ENCODE assay signal across 23 mouse cellular contexts in the genomic region with DNA sequence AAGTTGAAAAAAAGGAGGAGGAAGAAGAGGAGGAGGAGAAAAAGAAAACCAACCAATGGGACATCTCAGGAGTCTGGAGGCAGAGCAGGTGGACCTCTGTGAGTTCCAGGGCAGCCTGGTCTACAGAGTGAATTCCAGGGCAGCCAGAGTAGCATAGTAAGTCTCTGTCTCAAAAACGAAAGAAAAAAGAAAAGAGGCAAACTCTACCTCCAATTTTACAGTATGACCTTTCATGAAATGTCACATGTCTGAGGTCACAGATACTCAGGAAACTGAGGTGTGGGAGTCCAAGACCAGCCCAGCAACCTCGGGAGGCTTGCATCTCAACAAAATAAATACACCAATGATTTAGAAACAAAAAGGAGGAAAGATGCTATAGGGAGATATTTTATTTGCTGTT. TPM values are rescaled to one million over a fixed set of nuclear protein-coding genes. Genes with fewer than 3 reads are reported as not detected.
DNase-seq lines count a peak whose midpoint lies in the region; ATAC-seq lines count a peak whose summit lies in the region.
"Had no signal": no experiment of that assay in that cellular context is flagged by ENCODE, and none has a peak within 500 bp of the region (broad histone marks: within the 10 kb centered on the region; RNA-seq: fewer than 3 reads in every experiment).

No protein-coding gene starts in this region.

- peak; percentile 85 for ATAC-seq in CD4-positive, CD25-positive, alpha-beta regulatory T cell, adult 4 months
- ATAC-seq in forebrain, embryonic 16.5 days = no peak
- no peak for ATAC-seq in forebrain, embryonic 14.5 days
- ATAC-seq in erythroblast, adult 5-6 weeks (replicated peaks; ENCODE audit: low FRiP score, poor library complexity, severe bottlenecking) = no peak
- ATAC-seq: forebrain, embryonic 13.5 days; forebrain, postnatal 0 days had no signal

- H3K27me3 ChIP-seq in limb, embryonic 10.5 days (ENCODE audit: low read depth, poor library complexity, severe bottlenecking) = no peaks in the 10 kb centered on the region
- no peaks in the 10 kb centered on the region for H3K27me3 ChIP-seq in forebrain, embryonic 16.5 days (replicated peaks; ENCODE audit: control insufficient read depth, insufficient read depth, low read length)
- H3K27me3 ChIP-seq in forebrain, embryonic 14.5 days (replicated peaks; ENCODE audit: control insufficient read depth, insufficient read depth, low read length) = no peaks in the 10 kb centered on the region
- H3K27me3 ChIP-seq: embryonic facial prominence, embryonic 12.5 days; forebrain, embryonic 13.5 days had no signal

- H3K9me3 ChIP-seq in limb, embryonic 10.5 days (replicated peaks) = no peaks in the 10 kb centered on the region
- H3K9me3 ChIP-seq in forebrain, embryonic 16.5 days (ENCODE audit: control insufficient read depth, low read length) = no peaks in the 10 kb centered on the region
- H3K9me3 ChIP-seq in forebrain, embryonic 14.5 days (replicated peaks; ENCODE audit: control insufficient read depth, low read length) = no peaks in the 10 kb centered on the region
- H3K9me3 ChIP-seq: forebrain, embryonic 10.5 days; forebrain, embryonic 13.5 days had no signal

- no peaks in the 10 kb centered on the region for H3K36me3 ChIP-seq in limb, embryonic 10.5 days
- no peaks in the 10 kb centered on the region for H3K36me3 ChIP-seq in forebrain, embryonic 16.5 days (ENCODE audit: control insufficient read depth, insufficient read depth)
- no peaks in the 10 kb centered on the region for H3K36me3 ChIP-seq in forebrain, embryonic 14.5 days (ENCODE audit: control insufficient read depth, insufficient read depth, low read length)
- H3K36me3 ChIP-seq: embryonic facial prominence, embryonic 10.5 days; embryonic facial prominence, embryonic 12.5 days; forebrain, embryonic 10.5 days had no signal

- no peak overlapping the region for H3K9ac ChIP-seq in forebrain, embryonic 16.5 days (replicated peaks; ENCODE audit: low read depth, low read length)
- no peak overlapping the region for H3K9ac ChIP-seq in forebrain, embryonic 14.5 days (ENCODE audit: low read length)
- H3K9ac ChIP-seq: embryonic facial prominence, embryonic 12.5 days; forebrain, embryonic 13.5 days; forebrain, postnatal 0 days had no signal

- 74% methylated on average over 2 of the region's 2 CpGs for WGBS in limb, embryonic 10.5 days
- WGBS in forebrain, embryonic 16.5 days = 84% methylated on average over 2 of the region's 2 CpGs
- 81% methylated on average over 2 of the region's 2 CpGs for WGBS in forebrain, embryonic 14.5 days

- no peak overlapping the region for H3K4me2 ChIP-seq in forebrain, embryonic 16.5 days (ENCODE audit: low read length)
- H3K4me2 ChIP-seq in forebrain, embryonic 14.5 days (ENCODE audit: low read length) = no peak overlapping the region
- H3K4me2 ChIP-seq: embryonic facial prominence, embryonic 12.5 days; forebrain, embryonic 13.5 days had no signal

- H3K4me1 ChIP-seq in limb, embryonic 10.5 days = peaks cover 18% of the 10 kb centered on the region; the same call in 1 of the 2 replicates
- no peaks in the 10 kb centered on the region for H3K4me1 ChIP-seq in forebrain, embryonic 16.5 days (replicated peaks; ENCODE audit: control insufficient read depth, insufficient read depth, low read length)
- H3K4me1 ChIP-seq in forebrain, embryonic 14.5 days (ENCODE audit: control insufficient read depth, insufficient read depth, low read length) = no peaks in the 10 kb centered on the region
- H3K4me1 ChIP-seq: embryonic facial prominence, embryonic 12.5 days; forebrain, embryonic 13.5 days had no signal

- DNase-seq in CD4-positive helper T cell, adult 2 months (ENCODE audit: low read depth, low spot score) = peak; percentile 20
- peak; percentile 56 for DNase-seq in induced T-regulatory cell, adult 2 months (ENCODE audit: low read depth)
- no peak for DNase-seq in limb, embryonic 10.5 days (ENCODE audit: low spot score)
- DNase-seq in thymus, adult 18-20 months = no peak
- DNase-seq in forebrain, embryonic 14.5 days (ENCODE audit: low spot score) = no peak
- DNase-seq: adrenal gland, adult 8-10 months; adrenal gland, postnatal 14 days; adrenal gland, postnatal 36 days; B cell, adult 2 months; cerebellum, adult 11-12 months; cerebellum, adult 2 months; cerebellum, adult 9-10 months; cerebellum, postnatal 10 days; cerebellum, postnatal 25 days; forebrain, postnatal 0 days had no signal

- H3K27ac ChIP-seq in limb, embryonic 10.5 days = 0 out of 2 replicates have a peak overlapping the region, but pooled peaks have one; percentile 51
- no peak overlapping the region for H3K27ac ChIP-seq in forebrain, embryonic 16.5 days (ENCODE audit: low read length)
- H3K27ac ChIP-seq in forebrain, embryonic 14.5 days (ENCODE audit: low read depth, low read length) = no peak overlapping the region
- H3K27ac ChIP-seq: embryonic facial prominence, embryonic 10.5 days; embryonic facial prominence, embryonic 12.5 days; forebrain, embryonic 13.5 days had no signal

- H3K4me3 ChIP-seq in limb, embryonic 10.5 days = no peak overlapping the region
- no peak overlapping the region for H3K4me3 ChIP-seq in forebrain, embryonic 16.5 days (replicated peaks; ENCODE audit: low read length)
- no peak overlapping the region for H3K4me3 ChIP-seq in forebrain, embryonic 14.5 days (ENCODE audit: low read depth, low read length)
- H3K4me3 ChIP-seq: embryonic facial prominence, embryonic 10.5 days; embryonic facial prominence, embryonic 12.5 days; erythroblast, embryonic 14.5 days; forebrain, embryonic 10.5 days; forebrain, embryonic 13.5 days had no signal

RNA-seq across cellular contexts. Expression of gene Ssbp3, which starts 27.4 kb away (rescaled TPM):
- polyA plus RNA-seq in CD4-positive, CD25-positive, alpha-beta regulatory T cell, adult 4 months (2017; shearing (Covaris generic)) = 10 to 100 TPM; 60.0 to 60.9 TPM
- 225 and 250 TPM in 2 replicates for polyA plus RNA-seq in limb, embryonic 10.5 days (2016; fragmentation: Nextera tagmentation; extraction: Ambion mirVana)
- polyA plus RNA-seq in forebrain, embryonic 16.5 days (2015; fragmentation: Nextera tagmentation; extraction: Ambion mirVana) = 163 and 167 TPM in 2 replicates
- 118 and 127 TPM in 2 replicates for polyA plus RNA-seq in forebrain, embryonic 14.5 days (2014; fragmentation: Nextera tagmentation; extraction: Ambion mirVana)
- 55.9 and 73.4 TPM in 2 replicates for total RNA-seq in erythroblast, adult 5-6 weeks (2015; ENCODE audit: low replicate concordance)
- total RNA-seq in erythroblast, adult 5-6 weeks (2017; ENCODE audit: low replicate concordance) = 49.8 and 56.6 TPM in 2 replicates

Comparison
In these comparisons a context has a peak if more than half of its experiments do, and no peak if none do; other contexts are left out.
1. DNase-seq: peak in CD4-positive helper T cell, adult 2 months (single experiment) and induced T-regulatory cell, adult 2 months (single experiment); none in limb, embryonic 10.5 days (single experiment), thymus, adult 18-20 months (0 of 2) and forebrain, embryonic 14.5 days (single experiment).